ENCODE assay signal across 32 mouse cellular contexts in the genomic region with DNA sequence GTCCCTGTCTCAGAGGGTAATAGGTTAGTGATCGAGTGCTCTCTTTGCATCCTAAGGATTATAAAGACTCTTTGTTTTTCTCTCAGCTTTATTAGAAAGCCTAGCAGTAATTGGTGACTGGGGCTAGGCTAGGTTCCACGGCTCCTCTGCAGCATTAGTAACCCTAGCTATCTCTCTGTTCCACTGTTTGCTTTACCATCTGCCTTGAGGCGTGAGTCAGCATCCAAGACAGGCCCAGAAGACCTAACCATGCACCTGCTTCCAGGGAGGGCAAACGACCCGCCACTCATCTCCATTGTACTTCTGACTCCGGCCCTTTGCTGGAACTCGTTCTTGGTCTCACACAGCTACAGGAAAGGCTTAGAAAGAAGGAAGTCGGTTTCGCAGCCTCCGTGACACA. TPM values are rescaled to one million over a fixed set of nuclear protein-coding genes. Genes with fewer than 3 reads are reported as not detected.
DNase-seq lines count a peak whose midpoint lies in the region; ATAC-seq and TF ChIP-seq lines count a peak whose summit lies in the region.
"Had no signal": no experiment of that assay in that cellular context is flagged by ENCODE, and none has a peak within 500 bp of the region (broad histone marks: within the 10 kb centered on the region; RNA-seq: fewer than 3 reads in every experiment).

No protein-coding gene starts in this region.

- H3K4me3 ChIP-seq in gastrocnemius, adult 2 months: peak overlapping the region; percentile 68
- H3K4me3 ChIP-seq in liver, embryonic 13.5 days (replicated peaks): no peak overlapping the region
- H3K4me3 ChIP-seq: forebrain, embryonic 12.5 days; hindbrain, embryonic 15.5 days; midbrain, embryonic 12.5 days had no signal

- H3K9ac ChIP-seq in liver, embryonic 13.5 days: no peak overlapping the region
- H3K9ac ChIP-seq: embryonic facial prominence, embryonic 15.5 days; forebrain, embryonic 12.5 days; forebrain, postnatal 0 days; heart, embryonic 15.5 days; hindbrain, embryonic 15.5 days; kidney, embryonic 15.5 days; limb, embryonic 12.5 days; midbrain, embryonic 12.5 days had no signal

- intact Hi-C loops in gastrocnemius, adult 2 months (cut with DNase I): no loop called here
- intact Hi-C loops in left cerebral cortex, postnatal 36 days (cut with DNase I): no loop called here

- 27% methylated on average over 10 of the region's 10 CpGs for WGBS in liver, embryonic 13.5 days (ENCODE audit: insufficient replicate concordance)

- no peaks in the 10 kb centered on the region for H3K9me3 ChIP-seq in liver, embryonic 13.5 days (replicated peaks)
- H3K9me3 ChIP-seq: embryonic facial prominence, embryonic 15.5 days; forebrain, embryonic 12.5 days; heart, embryonic 15.5 days; hindbrain, embryonic 15.5 days; kidney, embryonic 15.5 days; limb, embryonic 12.5 days; midbrain, embryonic 12.5 days had no signal

- peaks cover 61% of the 10 kb centered on the region for H3K4me1 ChIP-seq in liver, embryonic 13.5 days (replicated peaks)
- H3K4me1 ChIP-seq: embryonic facial prominence, embryonic 15.5 days had no signal

- no peak for TF ChIP-seq CTCF in gastrocnemius, adult 2 months (IDR thresholded peaks at IDR 0.05)

- peak overlapping the region; percentile 35 for H3K4me2 ChIP-seq in liver, embryonic 13.5 days
- H3K4me2 ChIP-seq: forebrain, embryonic 12.5 days; heart, embryonic 15.5 days; midbrain, embryonic 12.5 days had no signal

- H3K36me3 ChIP-seq in liver, embryonic 13.5 days: no peaks in the 10 kb centered on the region
- H3K36me3 ChIP-seq: embryonic facial prominence, embryonic 15.5 days; forebrain, embryonic 12.5 days; heart, embryonic 15.5 days; hindbrain, embryonic 15.5 days; kidney, embryonic 15.5 days; limb, embryonic 12.5 days; midbrain, embryonic 12.5 days had no signal

- H3K27ac ChIP-seq in gastrocnemius, adult 2 months: peak overlapping the region; percentile 91
- H3K27ac ChIP-seq in liver, embryonic 13.5 days: no peak overlapping the region
- H3K27ac ChIP-seq: embryonic facial prominence, embryonic 15.5 days; forebrain, embryonic 12.5 days; heart, embryonic 15.5 days; hindbrain, embryonic 15.5 days; kidney, embryonic 15.5 days; limb, embryonic 12.5 days; macrophage; midbrain, embryonic 12.5 days had no signal

- no peak for DNase-seq in gastrocnemius, adult 2 months
- no peak for DNase-seq in gastrocnemius, adult 8-10 months (ENCODE audit: low spot score in 2 of 2)
- peak; percentile 35 for DNase-seq in liver, embryonic 13.5 days
- DNase-seq in cerebellum, adult 11-12 months: no peak
- DNase-seq in left cerebral cortex, postnatal 36 days (ENCODE audit: low spot score in 2 of 2): no peak
- no peak for DNase-seq in c-Kit-positive CD71-positive TER-119-positive erythroid progenitor cells, embryonic 14.5 days (ENCODE audit: low spot score)
- DNase-seq: adrenal gland, postnatal 10 days; cerebellum, adult 11 months; cerebellum, adult 9-11 months; forebrain, postnatal 0 days; gastrocnemius, postnatal 25 days; heart, postnatal 36 days; kidney, adult 18-20 months; kidney, postnatal 25 days; lung, adult 18-20 months had no signal

- peaks cover 51% of the 10 kb centered on the region for H3K27me3 ChIP-seq in liver, embryonic 13.5 days

- ATAC-seq in granulocyte monocyte progenitor cell, adult 5-6 weeks (replicated peaks; ENCODE audit: poor library complexity, severe bottlenecking): peak; percentile 52
- ATAC-seq in liver, embryonic 13.5 days (ENCODE audit: low read depth): peak; percentile 56; the same call in 1 of the 2 replicates
- ATAC-seq in megakaryocyte, adult 5-6 weeks (ENCODE audit: poor library complexity, severe bottlenecking): peak; percentile 16; the same call in 1 of the 2 replicates
- ATAC-seq: forebrain, postnatal 0 days; lung, postnatal 0 days had no signal

RNA-seq across cellular contexts. Expression of a gene that starts 41.2 kb away (rescaled TPM):
- total RNA-seq in gastrocnemius, adult 2 months (2021): 10 to 100 TPM in 1 of 2 experiments, 1 to 10 TPM in 1; 8.9 to 12.5 TPM
- total RNA-seq in gastrocnemius, adult 8-10 months (2022): 10 to 100 TPM in 3 of 4 experiments, 1 to 10 TPM in 1; 9.5 to 13.5 (median 10.8) TPM
- 45.1 and 73.9 TPM in 2 replicates for total RNA-seq in granulocyte monocyte progenitor cell, adult 5-6 weeks (2014; fragmentation: Nextera tagmentation)
- 82.6 and 103 TPM in 2 replicates for total RNA-seq in granulocyte monocyte progenitor cell, adult 5-6 weeks (2017)
- polyA plus RNA-seq in liver, embryonic 13.5 days (2015; fragmentation: Nextera tagmentation; extraction: Ambion mirVana): 39.6 and 45.0 TPM in 2 replicates
- 49.7 and 63.3 TPM in 2 replicates for total RNA-seq in megakaryocyte, adult 5-6 weeks (2015)
- total RNA-seq in megakaryocyte, adult 5-6 weeks (2017): 56.8 and 73.3 TPM in 2 replicates
- total RNA-seq in left cerebral cortex, postnatal 36 days (2021): 10 to 100 TPM; 25.3 to 28.5 TPM

RNA-seq across cellular contexts. Expression of a gene that starts 45.2 kb away (rescaled TPM):
- total RNA-seq in gastrocnemius, adult 2 months (2021): not detected
- total RNA-seq in gastrocnemius, adult 8-10 months (2022): under 1 TPM in 1 of 4 experiments, not detected in 3; 0.46 TPM
- total RNA-seq in granulocyte monocyte progenitor cell, adult 5-6 weeks (2014; fragmentation: Nextera tagmentation): not detected in 2 replicates
- total RNA-seq in granulocyte monocyte progenitor cell, adult 5-6 weeks (2017): 4.6 and 18.8 TPM in 2 replicates
- polyA plus RNA-seq in liver, embryonic 13.5 days (2015; fragmentation: Nextera tagmentation; extraction: Ambion mirVana): 8.4 and 11.5 TPM in 2 replicates
- 27.7 and 36.5 TPM in 2 replicates for total RNA-seq in megakaryocyte, adult 5-6 weeks (2015)
- total RNA-seq in megakaryocyte, adult 5-6 weeks (2017): 7.3 and 7.4 TPM in 2 replicates
- under 1 TPM in 1 of 2 experiments, not detected in 1; 0.49 TPM for total RNA-seq in left cerebral cortex, postnatal 36 days (2021)
- total RNA-seq: gastrocnemius, postnatal 25 days; heart, adult 8-10 months; layer of hippocampus, adult 18-20 months; layer of hippocampus, postnatal 10 days; left cerebral cortex, postnatal 14 days had no signal
- polyA plus RNA-seq: midbrain, embryonic 12.5 days; neural tube, embryonic 14.5 days; testis, adult 2 months had no signal
